Mouse (Mus musculus) brain, embryonic 14.5 days (tissue): ENCODE data around the gene Hoxc10. TPM values are rescaled to one million over a fixed set of nuclear protein-coding genes. Genes with fewer than 3 reads are reported as not detected.

Experiments
- DNase-seq: peaks from one replicate; pipeline ENCODE4 v3.0.0-alpha.2; 2011; ENCODE audit warnings: low read depth
- CTCF ChIP-seq: fragments of 200-500 bp; IDR thresholded peaks from 2 replicates; pipeline ENCODE4 v1.5.1; 2012; ENCODE audit warnings: inconsistent platforms, mild to moderate bottlenecking, moderate library complexity, borderline replicate concordance; ENCODE audit not compliant: insufficient read depth, insufficient read length; ENCODE audit errors: extremely low read depth
- POLR2A ChIP-seq: fragments of 200-500 bp; IDR thresholded peaks from 2 replicates; pipeline ENCODE4 v1.6.1; 2012; ENCODE audit warnings: mild to moderate bottlenecking, inconsistent platforms, borderline replicate concordance; ENCODE audit not compliant: poor library complexity, insufficient read depth, insufficient read length, severe bottlenecking; ENCODE audit errors: extremely low read depth
- polyA plus RNA-seq: library from polyadenylated mRNA; depleted of rRNA; stranded (reverse); fragments of >200 nt; gene quantifications from 2 replicates; pipeline ENCODE4 v1.2.3, GENCODE M21; 2012

Hoxc10 gene
- polyA plus RNA-seq, 1 experiment, result not detected

GRCm38 (mm10) chr15:102975688-102976111, 9.1 kb downstream of the Hoxc10 start:
- no peak for DNase-seq
- TF ChIP-seq POLR2A (no peak), CTCF (no peak)

- TF ChIP-seq CTCF, result no peak
- no peak for TF ChIP-seq POLR2A
- no peak for DNase-seq
Measured at GRCm38 (mm10) chr15:102976171-102976570, 9.6 kb downstream of the Hoxc10 start, which contains the start of gene Hoxc9. Gene Hoxc9 (plus strand): TSS chr15:102976439.

- DNase-seq, result no peak
- TF ChIP-seq POLR2A (no peak), CTCF (no peak)
Measured at GRCm38 (mm10) chr15:102976631-102977422, 10.2 kb downstream of the Hoxc10 start.

DNA sequence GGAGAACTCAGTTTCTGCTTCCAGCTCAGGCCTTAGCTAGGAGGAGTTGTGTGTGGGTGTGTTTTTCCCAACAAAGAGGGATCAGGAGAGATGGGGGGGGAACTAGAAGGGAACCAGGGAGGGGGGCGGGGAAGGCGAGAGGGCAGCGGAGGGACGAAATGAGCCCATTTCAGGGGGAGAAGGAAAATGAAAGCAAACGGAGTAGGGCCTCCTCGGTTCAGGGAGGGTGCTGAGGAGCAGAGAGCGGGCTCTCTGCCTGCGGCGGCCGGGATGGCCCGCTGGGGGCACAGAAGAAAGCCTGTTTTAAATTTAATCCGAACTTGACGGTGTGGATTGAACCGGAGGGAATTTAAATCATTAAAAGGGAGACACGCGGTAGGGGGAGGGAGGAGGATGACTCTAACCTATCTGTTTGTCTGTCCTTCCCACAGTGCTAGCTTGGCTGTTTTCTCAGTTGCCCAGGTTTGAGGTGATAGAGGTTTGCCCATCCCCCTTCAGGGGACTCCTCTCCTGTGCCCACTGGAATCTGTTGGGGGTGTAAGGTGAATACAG, 10.9 kb downstream of the Hoxc10 start:
- TF ChIP-seq POLR2A, result no peak
- no peak for DNase-seq

DNA sequence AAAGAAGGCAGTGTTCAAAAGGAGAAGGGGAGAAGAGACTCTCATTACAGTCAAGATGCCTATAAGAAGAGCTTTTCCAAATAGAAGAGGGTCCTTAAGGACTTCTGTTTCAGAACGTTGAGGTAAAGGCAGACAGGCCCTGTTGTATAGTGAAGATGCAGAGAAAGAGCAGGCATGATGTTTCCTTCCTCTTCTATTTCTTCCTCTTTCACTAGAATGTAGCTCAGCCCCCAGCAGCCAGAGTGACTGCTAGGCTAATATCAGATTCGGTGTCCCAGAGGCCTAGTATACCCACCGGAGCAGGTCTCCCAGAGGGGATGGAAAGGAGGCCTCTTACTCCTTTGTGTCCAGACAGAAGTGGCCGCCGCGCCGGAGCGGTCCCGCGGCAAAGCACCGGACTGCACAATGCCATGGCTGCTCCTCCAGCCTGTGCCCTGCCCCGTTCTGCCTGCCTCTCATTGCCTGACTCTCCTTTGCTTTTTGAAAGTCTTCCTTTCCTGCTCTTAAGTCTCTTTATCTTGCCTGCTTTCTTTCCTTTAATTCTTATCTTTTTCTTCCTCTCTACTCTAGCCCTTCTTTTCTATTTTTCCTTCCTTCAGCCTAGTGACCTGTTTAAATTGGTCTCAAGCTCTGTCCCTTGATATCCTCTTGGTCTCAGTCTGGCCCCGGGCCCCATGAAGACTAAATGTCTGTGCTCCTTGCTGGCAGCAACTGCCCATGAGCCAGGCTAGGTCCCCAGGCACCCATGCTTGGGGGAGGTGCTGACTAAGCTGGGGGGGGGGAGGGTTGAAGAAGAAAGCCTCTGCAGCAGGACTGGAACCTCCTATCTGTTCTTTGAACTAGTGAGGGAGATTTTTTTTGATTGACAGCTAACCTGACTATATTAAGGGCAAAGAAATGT, 12.3 kb downstream of the Hoxc10 start:
- TF ChIP-seq POLR2A, result no peak
- no peak for TF ChIP-seq CTCF
- DNase-seq, result no peak

DNA sequence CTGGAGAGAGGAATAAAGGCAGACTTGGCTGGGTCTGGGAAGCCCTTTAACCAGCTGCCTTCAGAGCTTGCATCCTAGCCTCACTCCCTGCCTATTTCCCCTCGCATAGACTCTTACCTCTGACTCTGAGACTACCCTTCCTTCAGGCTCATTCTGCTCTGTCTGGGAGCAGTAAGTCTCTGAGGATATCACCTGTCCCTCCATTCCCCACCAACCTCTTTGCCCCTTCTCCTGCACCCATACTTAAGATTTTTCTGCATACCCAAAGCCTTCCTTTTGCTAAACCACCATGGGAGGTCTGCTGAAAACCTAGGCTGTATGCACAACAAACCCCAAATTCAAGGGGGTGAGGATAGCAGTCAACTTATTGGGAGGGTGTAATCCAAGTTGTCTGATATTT, 13.3 kb downstream of the Hoxc10 start:
- TF ChIP-seq CTCF, result no peak
- no peak for TF ChIP-seq POLR2A
- DNase-seq, result no peak

DNA sequence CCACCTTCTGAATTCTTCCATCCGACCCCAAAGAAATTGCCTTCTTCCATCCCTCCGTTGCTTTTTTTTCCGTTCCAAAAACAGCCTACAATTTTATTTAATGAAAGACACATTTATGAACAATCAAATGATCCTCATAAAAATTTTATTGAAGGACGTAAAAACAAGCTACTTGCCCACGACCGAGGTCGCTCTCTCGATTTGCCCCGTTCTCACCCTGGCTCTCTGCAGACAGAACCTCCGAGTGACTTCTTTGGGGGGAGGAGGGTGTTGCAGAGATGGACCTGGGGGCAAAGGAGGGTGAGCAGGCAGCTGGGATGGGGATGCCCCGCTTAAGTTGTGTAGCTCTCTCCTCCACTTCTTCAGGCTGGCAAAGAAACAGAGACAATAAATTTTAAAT, 13.8 kb downstream of the Hoxc10 start:
- no peak for DNase-seq
- no peak for TF ChIP-seq POLR2A
- no peak for TF ChIP-seq CTCF

DNA sequence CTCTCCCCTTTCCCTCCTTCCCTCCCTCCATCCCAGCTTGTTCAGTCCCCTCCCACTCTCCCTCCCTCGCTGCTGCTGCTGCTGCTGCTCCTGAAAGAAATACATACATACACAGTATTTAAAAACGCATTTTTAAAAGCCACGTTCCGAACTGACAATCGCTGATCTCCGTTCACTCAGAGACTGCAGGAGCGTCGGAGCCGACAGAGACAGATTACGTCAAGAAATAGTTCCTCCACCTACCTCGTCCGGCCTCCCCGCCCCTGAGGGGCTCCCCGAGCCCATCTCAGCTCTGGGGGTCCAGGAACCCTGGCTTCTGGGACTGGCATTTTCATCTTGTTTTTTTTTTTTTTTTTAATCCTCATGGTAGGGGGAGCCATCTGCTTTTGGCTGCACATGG, 14.3 kb downstream of the Hoxc10 start:
- TF ChIP-seq CTCF (no peak), POLR2A (no peak)
- no peak for DNase-seq

DNA sequence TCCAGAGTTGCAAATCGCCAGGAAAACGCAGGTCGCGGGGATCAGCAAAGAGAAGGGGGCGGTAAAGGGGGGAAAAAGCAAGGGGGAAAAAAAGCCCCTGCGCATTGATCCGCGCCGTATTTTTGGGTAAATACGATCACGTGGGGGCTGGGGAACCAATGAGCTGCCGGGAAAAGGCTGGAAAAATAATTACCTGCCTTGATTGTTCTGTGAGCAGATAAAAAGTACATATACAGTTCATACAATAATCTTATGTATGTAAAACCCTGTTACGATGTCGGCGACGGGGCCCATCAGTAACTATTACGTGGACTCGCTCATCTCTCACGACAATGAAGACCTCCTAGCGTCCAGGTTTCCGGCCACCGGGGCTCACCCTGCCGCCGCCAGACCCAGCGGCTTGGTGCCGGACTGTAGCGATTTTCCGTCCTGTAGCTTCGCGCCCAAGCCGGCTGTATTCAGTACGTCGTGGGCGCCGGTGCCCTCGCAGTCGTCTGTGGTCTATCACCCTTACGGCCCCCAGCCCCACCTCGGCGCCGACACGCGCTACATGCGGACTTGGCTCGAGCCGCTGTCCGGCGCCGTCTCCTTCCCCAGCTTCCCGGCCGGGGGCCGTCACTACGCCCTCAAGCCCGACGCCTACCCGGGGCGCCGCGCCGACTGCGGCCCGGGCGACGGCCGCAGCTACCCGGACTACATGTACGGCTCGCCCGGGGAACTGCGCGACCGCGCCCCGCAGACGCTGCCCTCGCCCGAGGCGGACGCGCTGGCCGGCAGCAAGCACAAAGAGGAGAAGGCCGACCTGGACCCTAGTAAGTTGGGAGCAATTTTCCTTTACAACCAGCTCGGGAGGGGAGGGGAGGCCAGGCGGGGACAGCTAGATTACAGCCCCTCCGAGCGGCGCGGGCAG, 15.0 kb downstream of the Hoxc10 start:
- DNase-seq, result no peak
- no peak for TF ChIP-seq CTCF
- TF ChIP-seq POLR2A, result no peak

DNA sequence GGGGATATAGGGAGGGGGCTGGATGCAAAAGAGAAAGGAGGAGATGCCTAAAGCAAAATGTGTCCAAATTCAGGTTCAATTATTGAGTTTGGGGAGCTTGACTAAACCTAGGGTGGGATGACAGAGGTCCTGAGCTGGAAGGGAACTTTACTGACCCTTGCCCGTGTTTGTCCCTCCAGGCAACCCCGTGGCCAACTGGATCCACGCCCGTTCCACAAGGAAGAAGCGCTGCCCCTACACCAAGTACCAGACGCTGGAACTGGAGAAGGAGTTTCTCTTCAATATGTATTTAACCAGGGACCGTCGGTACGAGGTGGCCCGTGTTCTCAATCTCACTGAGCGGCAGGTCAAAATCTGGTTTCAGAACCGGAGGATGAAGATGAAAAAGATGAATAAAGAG, 17.1 kb downstream of the Hoxc10 start:
- DNase-seq, result no peak

More for the DNA sequence above, 17.1 kb downstream of the Hoxc10 start:
- TF ChIP-seq CTCF, result no peak
- TF ChIP-seq POLR2A, result no peak
